16 mouse cellular contexts compared by ENCODE assay signal in the genomic region with DNA sequence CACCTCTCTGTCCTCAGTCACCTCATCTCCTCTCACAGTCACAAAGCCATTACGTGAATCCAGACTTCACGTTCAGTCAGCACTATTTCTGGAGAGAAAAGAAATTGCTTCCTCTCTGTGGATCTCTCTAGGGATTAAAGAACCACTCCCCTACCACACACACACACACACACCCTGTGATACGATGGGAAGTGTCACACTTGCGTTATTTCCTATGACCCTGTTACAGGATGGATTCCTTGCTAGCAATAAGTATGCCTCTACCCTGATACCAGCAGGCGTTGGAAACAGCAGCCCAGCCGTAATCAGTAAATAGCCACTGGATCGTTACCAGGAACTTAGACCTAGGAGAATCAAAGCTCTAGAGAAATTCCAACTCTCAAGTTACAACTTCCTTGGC. TPM values are rescaled to one million over a fixed set of nuclear protein-coding genes. Genes with fewer than 3 reads are reported as not detected.
DNase-seq lines count a peak whose midpoint lies in the region; ATAC-seq and TF ChIP-seq lines count a peak whose summit lies in the region.
"Had no signal": no experiment of that assay in that cellular context is flagged by ENCODE, and none has a peak within 500 bp of the region (broad histone marks: within the 10 kb centered on the region; RNA-seq: fewer than 3 reads in every experiment).

No protein-coding gene starts in this region.

- H3K9me3 ChIP-seq in kidney, embryonic 16.5 days (ENCODE audit: low read length), result no peaks in the 10 kb centered on the region
- no peaks in the 10 kb centered on the region for H3K9me3 ChIP-seq in heart, embryonic 16.5 days (replicated peaks; ENCODE audit: control insufficient read depth, low read length)
- H3K9me3 ChIP-seq in intestine, postnatal 0 days (ENCODE audit: control insufficient read depth), result no peaks in the 10 kb centered on the region
- H3K9me3 ChIP-seq: G1E; hindbrain, embryonic 13.5 days had no signal

- no peak overlapping the region for H3K4me2 ChIP-seq in kidney, embryonic 16.5 days (replicated peaks; ENCODE audit: low read depth, low read length)
- peak overlapping the region; percentile 30; the same call in 1 of the 2 replicates for H3K4me2 ChIP-seq in heart, embryonic 16.5 days (ENCODE audit: low read depth, low read length)
- no peak overlapping the region; the same call in 1 of the 2 replicates for H3K4me2 ChIP-seq in intestine, postnatal 0 days (replicated peaks; ENCODE audit: low read depth)
- H3K4me2 ChIP-seq: hindbrain, embryonic 13.5 days had no signal

- WGBS in kidney, embryonic 16.5 days, result 21% methylated on average over 7 of the region's 7 CpGs
- WGBS in heart, embryonic 16.5 days, result 14% methylated on average over 7 of the region's 7 CpGs
- WGBS in intestine, postnatal 0 days, result 23% methylated on average over 7 of the region's 7 CpGs

- H3K27ac ChIP-seq in kidney, embryonic 16.5 days (ENCODE audit: low read length), result no peak overlapping the region
- H3K27ac ChIP-seq in heart, embryonic 16.5 days (ENCODE audit: low read length), result no peak overlapping the region
- no peak overlapping the region for H3K27ac ChIP-seq in intestine, postnatal 0 days (ENCODE audit: low read depth, low read length)
- H3K27ac ChIP-seq: hindbrain, embryonic 13.5 days had no signal

- peaks cover 14% of the 10 kb centered on the region; the same call in 1 of the 2 replicates for H3K27me3 ChIP-seq in kidney, embryonic 16.5 days (ENCODE audit: insufficient read depth, low read length)
- no peaks in the 10 kb centered on the region for H3K27me3 ChIP-seq in heart, embryonic 16.5 days (ENCODE audit: control insufficient read depth, insufficient read depth, low read length)
- no peaks in the 10 kb centered on the region for H3K27me3 ChIP-seq in intestine, postnatal 0 days (replicated peaks; ENCODE audit: control insufficient read depth, insufficient read depth, low read length)
- H3K27me3 ChIP-seq: hindbrain, embryonic 13.5 days had no signal

- H3K9ac ChIP-seq in kidney, embryonic 16.5 days (replicated peaks; ENCODE audit: low read length), result no peak overlapping the region
- H3K9ac ChIP-seq in heart, embryonic 16.5 days (ENCODE audit: low read length), result no peak overlapping the region; the same call in 1 of the 2 replicates
- H3K9ac ChIP-seq in intestine, postnatal 0 days (ENCODE audit: low read depth, low read length), result no peak overlapping the region
- H3K9ac ChIP-seq: forebrain, postnatal 0 days; hindbrain, embryonic 13.5 days had no signal

- peak; percentile 44 for DNase-seq in kidney, adult 11 months
- peak; percentile 59 for DNase-seq in heart, adult 8-10 months (ENCODE audit: low spot score)
- peak; percentile 39 for DNase-seq in kidney, postnatal 14 days
- no peak for DNase-seq in frontal cortex, postnatal 10 days (ENCODE audit: low spot score in 2 of 2)
- DNase-seq: cerebellum, adult 18-20 months; embryo, embryonic 11 days; forebrain, postnatal 0 days; gastrocnemius, postnatal 14 days; lung, adult 18-20 months; right cerebral cortex, postnatal 14 days had no signal

- H3K4me3 ChIP-seq in kidney, embryonic 16.5 days (ENCODE audit: low read length), result no peak overlapping the region
- H3K4me3 ChIP-seq in heart, embryonic 16.5 days (ENCODE audit: low read length), result no peak overlapping the region
- H3K4me3 ChIP-seq in intestine, postnatal 0 days (ENCODE audit: low read depth, low read length), result no peak overlapping the region
- H3K4me3 ChIP-seq: erythroblast, embryonic 14.5 days; hindbrain, embryonic 13.5 days had no signal

- ATAC-seq in kidney, embryonic 16.5 days (ENCODE audit: low FRiP score, low TSS enrichment), result no peak
- ATAC-seq in heart, embryonic 16.5 days (replicated peaks; ENCODE audit: extremely low read depth, insufficient read depth, low FRiP score), result no peak
- no peak for ATAC-seq in intestine, postnatal 0 days
- ATAC-seq: forebrain, postnatal 0 days had no signal

- no peaks in the 10 kb centered on the region for H3K36me3 ChIP-seq in kidney, embryonic 16.5 days (ENCODE audit: insufficient read depth, low read length)
- H3K36me3 ChIP-seq in heart, embryonic 16.5 days (ENCODE audit: control insufficient read depth, insufficient read depth), result no peaks in the 10 kb centered on the region
- H3K36me3 ChIP-seq in intestine, postnatal 0 days (ENCODE audit: control insufficient read depth, insufficient read depth), result no peaks in the 10 kb centered on the region
- H3K36me3 ChIP-seq: G1E; hindbrain, embryonic 13.5 days had no signal

- TF ChIP-seq CTCF in intestine, postnatal 0 days (IDR thresholded peaks at IDR 0.05; ENCODE audit: low read depth), result no peak

- peaks cover 7% of the 10 kb centered on the region for H3K4me1 ChIP-seq in kidney, embryonic 16.5 days (ENCODE audit: insufficient read depth, low read length)
- H3K4me1 ChIP-seq in heart, embryonic 16.5 days (ENCODE audit: control insufficient read depth, insufficient read depth, low read length), result peaks cover 14% of the 10 kb centered on the region
- no peaks in the 10 kb centered on the region for H3K4me1 ChIP-seq in intestine, postnatal 0 days (replicated peaks; ENCODE audit: control insufficient read depth, insufficient read depth, low read length)

RNA-seq across cellular contexts. Expression of a gene that starts 3.6 kb away (rescaled TPM):
- polyA plus RNA-seq in kidney, embryonic 16.5 days (2015; fragmentation: Nextera tagmentation; extraction: Ambion mirVana), result 73.1 and 74.1 TPM in 2 replicates
- total RNA-seq in heart, adult 8-10 months (2022), result 10 to 100 TPM; 64.1 to 69.9 (median 68.6) TPM
- 85.3 and 89.0 TPM in 2 replicates for polyA plus RNA-seq in heart, embryonic 16.5 days (2015; fragmentation: Nextera tagmentation; extraction: Ambion mirVana)
- polyA plus RNA-seq in intestine, postnatal 0 days (2015; fragmentation: Nextera tagmentation; extraction: Ambion mirVana), result 38.8 and 43.7 TPM in 2 replicates
- polyA plus RNA-seq: erythroblast, embryonic 14.5 days had no signal

Comparison
In these comparisons a context has a peak if more than half of its experiments do, and no peak if none do; other contexts are left out.
1. DNase-seq: peak in kidney, adult 11 months (single experiment), heart, adult 8-10 months (single experiment) and kidney, postnatal 14 days (single experiment); none in frontal cortex, postnatal 10 days (0 of 2).